Mouse (Mus musculus) embryonic fibroblast, embryonic 13.5 days (primary cell): Measurements from ENCODE around the gene Oxsr1.
"Not testable (repeated sequence)": the region's sequence is repeated elsewhere in the genome, so short reads cannot be mapped to it uniquely, and the experiment has no call there.

Source experiments
- CTCF ChIP-seq: IDR thresholded peaks from 2 replicates; pipeline ENCODE4 v1.5.1; 2011; ENCODE audit warnings: mild to moderate bottlenecking, control low read depth, low read length, moderate library complexity, borderline replicate concordance; ENCODE audit not compliant: insufficient read depth
- POLR2A ChIP-seq: IDR thresholded peaks from 2 replicates; pipeline ENCODE4 v1.6.1; 2011; ENCODE audit warnings: low read depth, mild to moderate bottlenecking, control low read depth, low read length, moderate library complexity

DNA sequence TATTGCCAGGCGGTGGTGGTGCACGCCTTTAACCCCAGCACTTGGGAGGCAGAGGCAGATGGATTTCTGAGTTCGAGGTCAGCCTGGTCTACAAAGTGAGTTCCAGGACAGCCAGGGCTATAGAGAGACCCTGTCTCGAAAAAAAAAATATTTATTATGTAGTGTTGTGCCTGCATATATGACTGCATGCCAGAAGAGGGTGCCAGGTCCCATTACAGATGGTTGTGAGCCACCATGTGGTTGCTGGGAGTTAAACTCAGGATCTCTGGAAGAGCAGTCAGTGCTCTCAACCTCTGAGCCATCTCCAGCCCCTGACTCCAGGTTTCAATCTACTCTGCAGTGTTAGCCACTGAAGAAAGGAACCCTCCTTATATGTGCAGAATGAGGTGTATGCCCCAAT, 48.5 kb upstream of the Oxsr1 start:
- not testable (repeated sequence) for TF ChIP-seq CTCF, POLR2A
